Mouse (Mus musculus) hindbrain, embryonic 11.5 days (tissue): ENCODE measurements around the gene Stra6l. TPM values are rescaled to one million over a fixed set of nuclear protein-coding genes. Genes with fewer than 3 reads are reported as not detected.

Experiments used
- ATAC-seq: fragments of 200-750 bp; cut with Nextera tagmentation; 2 replicates; pipeline ENCODE4 v1.8.0; 2017; ENCODE audit warnings: mild to moderate bottlenecking, moderate TSS enrichment, moderate library complexity; ENCODE audit not compliant: low FRiP score
- DNase-seq: peaks from one replicate; pipeline ENCODE4 v3.0.0-alpha.2; 2015; ENCODE audit warnings: low spot score
- H3K27ac ChIP-seq: fragments of 300-500 bp; sonication (generic); 2 replicates; pipeline ENCODE4 v1.5.1; 2014; ENCODE audit warnings: mild to moderate bottlenecking, low read depth, low read length
- H3K27me3 ChIP-seq: fragments of 300-500 bp; sonication (generic); 2 replicates; pipeline ENCODE4 v1.6.1; 2014; ENCODE audit warnings: mild to moderate bottlenecking, low read length, moderate library complexity, mixed read lengths; ENCODE audit not compliant: control insufficient read depth, insufficient read depth
- H3K36me3 ChIP-seq: fragments of 300-500 bp; sonication (generic); 2 replicates; pipeline ENCODE4 v1.6.1; 2014; ENCODE audit warnings: mild to moderate bottlenecking, low read length, moderate library complexity, mixed read lengths; ENCODE audit not compliant: control insufficient read depth, insufficient read depth
- H3K4me1 ChIP-seq: fragments of 300-500 bp; sonication (generic); replicated peaks from 2 replicates; pipeline ENCODE4 v1.6.1; 2014; ENCODE audit warnings: low read length, mixed read lengths; ENCODE audit not compliant: control insufficient read depth, insufficient read depth
- H3K4me2 ChIP-seq: fragments of 300-500 bp; sonication (generic); replicated peaks from 2 replicates; pipeline ENCODE4 v1.6.1; 2014; ENCODE audit warnings: mild to moderate bottlenecking, low read depth, low read length
- H3K4me3 ChIP-seq: fragments of 300-500 bp; sonication (generic); 2 replicates; pipeline ENCODE4 v1.5.1; 2014; ENCODE audit warnings: low read depth, low read length
- H3K9ac ChIP-seq: fragments of 300-500 bp; sonication (generic); 2 replicates; pipeline ENCODE4 v1.6.1; 2014; ENCODE audit warnings: low read depth, low read length
- H3K9me3 ChIP-seq: fragments of 300-500 bp; sonication (generic); 2 replicates; pipeline ENCODE4 v1.6.1; 2016; ENCODE audit warnings: low read length; ENCODE audit not compliant: control insufficient read depth
- WGBS: fragments of 180-500 bp; shearing (Covaris S2); extraction: QIAGEN DNeasy Blood & Tissue Kit; methylation state at CpG from one replicate; pipeline ENCODE4 v1.1.7; 2014; 5-methylcytosine and 5-hydroxymethylcytosine counted together
- polyA plus RNA-seq: library from polyadenylated mRNA; unstranded; fragments of >200 nt; fragmentation: Nextera tagmentation; extraction: Ambion mirVana; gene quantifications from 2 replicates; pipeline ENCODE4 v1.2.1, GENCODE M21; 2014

Gene Stra6l
- polyA plus RNA-seq, 1 experiment from 2014 or later, result 1.0 TPM

DNA sequence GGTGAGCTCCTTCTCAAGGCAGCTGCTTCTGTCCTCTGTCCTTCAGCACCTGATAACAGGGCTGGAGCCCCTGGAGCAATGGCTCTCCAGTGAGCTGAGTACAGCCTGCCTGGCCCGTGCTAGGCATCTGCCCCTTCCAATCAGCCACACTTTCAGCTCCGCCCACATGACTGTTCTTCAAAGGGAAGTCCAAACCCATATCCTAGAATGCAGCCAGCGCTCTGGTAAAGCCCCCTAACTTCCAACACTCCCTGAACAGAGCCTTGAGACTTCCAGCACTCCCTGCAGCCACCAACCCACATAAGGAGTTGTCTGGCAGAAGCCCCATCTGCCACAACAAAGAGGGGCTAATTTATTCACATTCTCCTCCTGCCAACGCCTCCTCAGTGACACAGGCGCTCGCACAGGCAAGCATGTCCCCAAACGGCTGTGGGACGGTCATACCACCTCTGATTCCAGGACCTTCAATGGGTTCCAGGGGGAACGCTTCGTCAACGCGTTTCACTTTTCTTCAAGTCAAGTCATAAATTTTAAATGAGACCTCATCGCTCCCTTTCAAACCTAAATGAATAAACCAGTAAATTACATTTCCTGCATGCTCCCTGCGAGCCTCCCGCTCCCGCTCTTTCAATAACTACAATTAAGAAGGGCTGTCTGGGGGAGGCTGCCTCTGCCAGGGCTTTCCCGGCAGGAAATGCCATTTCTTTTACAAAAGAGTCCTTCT, 29.1 kb upstream of the Stra6l start:
- Histone ChIP-seq H3K4me3 (peak overlapping the region; percentile 8; the same call in 1 of the 2 replicates), H3K27me3 (no peaks in the 10 kb centered on the region; the same call in 1 of the 2 replicates), H3K9me3 (no peaks in the 10 kb centered on the region), H3K9ac (peak overlapping the region; percentile 44), H3K4me2 (peak overlapping the region; percentile 34), H3K4me1 (peaks cover 14% of the 10 kb centered on the region; the same call in 1 of the 2 replicates), H3K27ac (peak overlapping the region; percentile 95), H3K36me3 (no peaks in the 10 kb centered on the region)
- ATAC-seq, result peak; percentile 68
- 2% methylated on average over 17 of the region's 17 CpGs for WGBS
- peak; percentile 78 for DNase-seq

DNA sequence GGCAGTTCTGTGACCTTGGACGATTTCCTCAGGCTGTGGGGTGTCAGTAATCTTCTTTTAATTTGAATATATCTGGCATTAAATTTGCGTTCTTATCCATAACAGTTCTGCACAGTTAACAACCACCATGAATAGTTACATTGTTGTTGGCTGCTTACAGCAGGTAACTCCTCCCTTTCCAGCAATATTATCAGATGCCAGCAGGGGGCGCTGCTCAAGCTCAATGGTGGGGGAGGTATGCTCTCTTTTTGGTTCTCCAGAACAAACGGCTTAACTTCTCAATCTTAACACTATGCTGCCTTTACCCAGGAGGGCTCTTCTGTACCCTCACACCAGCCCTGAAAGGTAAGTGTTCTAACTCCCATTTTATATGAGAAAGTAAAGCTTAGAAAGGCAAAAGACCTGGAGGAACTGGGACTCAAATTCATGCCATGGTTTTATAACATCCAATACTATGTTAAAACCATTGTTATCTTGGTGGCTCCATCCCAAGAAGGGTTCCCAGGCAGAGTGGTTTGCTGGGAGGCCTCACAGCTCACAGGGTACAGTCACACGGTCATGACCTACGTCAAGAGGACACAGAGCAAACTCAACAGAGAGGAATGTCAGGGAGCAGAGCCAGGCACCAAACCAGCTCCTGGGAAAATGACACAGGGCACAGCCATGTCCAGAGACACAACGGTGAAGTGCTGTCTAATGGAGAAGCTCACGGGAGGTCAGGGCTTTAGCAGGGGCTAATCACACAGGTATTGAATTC, 28.2 kb upstream of the Stra6l start:
- ATAC-seq, result no peak
- H3K4me3 ChIP-seq, result peak overlapping the region; percentile 8; the same call in 1 of the 2 replicates
- whole genome bisulfite sequencing, result 44% methylated on average over 8 of the region's 8 CpGs
- H3K36me3 ChIP-seq, result no peaks in the 10 kb centered on the region
- no peaks in the 10 kb centered on the region for H3K9me3 ChIP-seq
- peak overlapping the region; percentile 34 for H3K4me2 ChIP-seq
- no peaks in the 10 kb centered on the region; the same call in 1 of the 2 replicates for H3K27me3 ChIP-seq
- DNase-seq, result peak; percentile 88
- H3K27ac ChIP-seq, result peak overlapping the region; percentile 95
- H3K9ac ChIP-seq, result no peak overlapping the region; the same call in 1 of the 2 replicates
- H3K4me1 ChIP-seq, result peaks cover 14% of the 10 kb centered on the region; the same call in 1 of the 2 replicates

DNA sequence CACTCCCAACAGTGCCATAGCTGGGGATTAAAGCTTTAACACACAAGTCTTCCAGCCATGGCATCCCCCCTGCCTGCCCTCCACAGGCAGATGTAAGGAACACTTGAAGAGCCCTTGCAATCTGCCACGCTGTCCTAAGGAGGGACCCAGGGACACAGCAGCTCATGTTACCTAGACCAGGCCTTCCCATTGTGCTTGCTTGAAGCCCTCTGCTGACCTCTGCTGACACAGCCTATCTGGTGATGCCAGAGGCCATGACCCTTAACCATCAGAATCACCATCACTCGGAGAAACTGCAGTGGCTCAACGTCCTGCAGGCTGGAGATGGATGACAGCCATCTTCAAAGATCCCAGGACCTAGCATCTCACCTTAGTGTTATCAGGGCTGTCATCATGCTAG, 26.5 kb upstream of the Stra6l start:
- H3K27me3 ChIP-seq, result peaks cover 13% of the 10 kb centered on the region
- H3K9ac ChIP-seq, result no peak overlapping the region
- WGBS, result 16% methylated on average over 3 of the region's 3 CpGs
- peaks cover 17% of the 10 kb centered on the region for H3K4me1 ChIP-seq
- H3K9me3 ChIP-seq, result no peaks in the 10 kb centered on the region
- DNase-seq (no peak), ATAC-seq (no peak)
- H3K36me3 ChIP-seq, result no peaks in the 10 kb centered on the region
- H3K4me2 ChIP-seq, result no peak overlapping the region
- H3K4me3 ChIP-seq, result no peak overlapping the region
- peak overlapping the region; percentile 93; the same call in 1 of the 2 replicates for H3K27ac ChIP-seq

DNA sequence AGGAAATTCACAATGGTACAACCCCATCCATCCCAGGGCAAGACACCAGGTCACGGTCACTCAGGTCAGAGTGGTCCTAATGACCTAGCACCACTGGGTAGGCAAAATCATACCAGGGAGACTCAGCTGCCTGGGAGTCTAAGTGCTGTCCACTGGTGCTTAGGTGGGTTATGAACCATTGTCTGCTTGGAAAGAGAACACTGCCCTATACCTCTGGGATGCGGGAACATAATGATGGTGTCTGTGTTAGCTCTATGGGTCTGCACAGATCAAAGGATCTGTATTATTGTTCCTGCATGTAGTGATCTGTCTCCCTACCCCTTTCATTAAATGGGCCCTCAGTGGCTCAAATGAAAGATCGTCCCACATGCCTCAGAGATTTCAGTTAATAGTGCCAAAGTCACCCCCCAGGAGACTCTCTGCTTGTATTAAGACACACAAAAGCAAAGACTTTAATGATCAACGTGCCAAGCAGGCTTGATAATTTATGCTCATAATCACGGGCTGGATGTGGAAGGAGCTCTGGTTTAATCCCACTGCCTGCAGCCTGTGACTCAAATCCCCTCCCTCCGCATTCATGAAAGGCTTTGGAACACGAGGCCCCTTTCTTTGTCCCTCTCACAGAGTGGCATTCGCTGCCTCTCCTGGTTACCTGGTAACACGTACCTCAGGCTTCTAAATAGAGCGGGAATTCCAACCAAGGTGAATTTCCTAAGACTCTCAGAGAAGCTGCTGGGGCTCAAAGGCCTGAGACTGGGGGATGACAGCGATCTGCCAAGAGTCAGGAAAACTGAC, 25.5 kb upstream of the Stra6l start:
- Histone ChIP-seq H3K4me2 (peak overlapping the region; percentile 34), H3K27ac (peak overlapping the region; percentile 93), H3K9ac (peak overlapping the region; percentile 53), H3K4me1 (peaks cover 17% of the 10 kb centered on the region), H3K27me3 (peaks cover 23% of the 10 kb centered on the region), H3K9me3 (no peaks in the 10 kb centered on the region), H3K36me3 (no peaks in the 10 kb centered on the region), H3K4me3 (0 out of 2 replicates have a peak overlapping the region, but pooled peaks have one; percentile 12)
- peak; percentile 66 for DNase-seq
- no peak for ATAC-seq
- WGBS, result 18% methylated on average over 11 of the region's 11 CpGs

DNA sequence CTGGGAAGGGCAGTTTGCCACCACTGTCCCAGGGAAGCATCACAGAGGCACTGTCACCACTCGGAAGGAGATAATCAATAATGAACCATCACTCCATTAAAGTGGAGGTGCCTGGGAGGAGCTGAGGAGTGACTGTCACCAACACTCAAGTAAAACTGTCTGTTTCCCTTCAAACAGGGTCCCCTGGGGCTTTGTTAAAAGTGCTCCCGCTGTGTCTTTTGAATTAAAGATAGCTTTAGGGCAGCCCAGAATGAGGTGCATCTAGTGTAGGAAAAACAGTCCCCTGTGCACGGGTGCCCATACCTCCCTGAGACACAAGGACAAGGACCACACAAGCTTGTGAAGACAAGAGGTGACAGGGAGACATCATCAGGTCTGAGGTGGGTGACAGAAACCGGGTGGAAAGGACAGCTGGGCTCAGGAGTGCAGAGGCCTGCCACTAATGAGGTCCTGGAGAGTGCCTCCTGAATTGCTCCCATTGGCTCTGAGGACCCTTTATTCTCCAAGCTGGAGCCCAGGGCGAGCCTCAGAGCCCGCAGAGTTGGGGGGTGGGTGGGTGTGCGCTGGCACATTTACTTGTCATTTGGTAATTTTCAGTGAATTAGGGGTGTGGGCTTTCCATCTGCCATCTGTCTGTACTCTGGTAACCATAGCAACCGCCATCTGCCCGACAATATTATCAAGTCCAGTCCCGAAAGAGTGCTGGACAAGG, 24.3 kb upstream of the Stra6l start:
- WGBS, result 4% methylated on average over 10 of the region's 10 CpGs
- ATAC-seq, result peak; percentile 64
- Histone ChIP-seq H3K4me3 (peak overlapping the region; percentile 59; the same call in 1 of the 2 replicates), H3K9me3 (no peaks in the 10 kb centered on the region), H3K27me3 (peaks cover 28% of the 10 kb centered on the region), H3K9ac (peak overlapping the region; percentile 53; the same call in 1 of the 2 replicates), H3K36me3 (no peaks in the 10 kb centered on the region), H3K4me2 (peak overlapping the region; percentile 34), H3K4me1 (peaks cover 13% of the 10 kb centered on the region), H3K27ac (peak overlapping the region; percentile 93)
- DNase-seq, result peak; percentile 71

DNA sequence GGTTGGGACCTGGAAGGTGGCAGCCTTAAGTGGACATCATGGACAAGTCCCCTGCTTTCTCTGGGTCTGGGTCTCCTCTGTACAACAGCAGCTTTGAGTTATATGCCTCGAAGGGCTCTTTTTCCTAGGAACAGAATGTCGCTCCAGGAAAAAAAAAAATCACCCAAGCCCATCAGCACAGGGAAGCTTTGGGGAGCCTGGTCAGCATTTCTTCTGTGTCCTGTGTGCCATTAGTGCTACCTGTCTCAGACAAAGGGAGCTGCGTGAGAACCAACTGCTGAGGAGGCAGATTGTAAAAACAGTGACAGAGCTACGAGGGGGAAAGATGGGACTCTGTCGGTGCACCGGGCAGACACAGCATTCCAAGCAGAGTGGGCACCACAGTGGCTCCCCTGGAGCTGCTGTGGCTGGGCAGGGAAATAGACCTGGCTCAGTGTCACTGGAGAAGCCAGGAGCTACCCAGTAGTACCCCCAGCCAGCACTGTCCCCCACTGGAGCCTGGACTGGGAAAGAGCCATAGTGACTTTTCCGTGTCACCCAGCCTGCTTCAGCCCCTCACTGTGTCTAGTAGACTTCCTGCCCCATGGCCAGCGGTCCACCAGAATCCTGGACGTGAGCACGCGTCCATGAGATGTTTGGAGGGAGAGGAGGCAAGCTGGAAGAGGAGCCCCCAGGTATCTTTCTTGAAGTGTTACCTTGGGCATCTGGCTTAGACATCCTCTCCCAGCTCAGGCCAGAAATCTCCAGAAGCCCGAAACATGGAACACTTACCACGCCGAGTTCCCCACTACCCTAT, 23.5 kb upstream of the Stra6l start:
- peaks cover 28% of the 10 kb centered on the region for H3K27me3 ChIP-seq
- H3K36me3 ChIP-seq, result no peaks in the 10 kb centered on the region
- DNase-seq, result peak; percentile 40
- peak overlapping the region; percentile 64 for H3K9ac ChIP-seq
- H3K4me2 ChIP-seq, result peak overlapping the region; percentile 34
- H3K27ac ChIP-seq, result peak overlapping the region; percentile 93
- no peaks in the 10 kb centered on the region for H3K9me3 ChIP-seq
- H3K4me1 ChIP-seq, result peaks cover 14% of the 10 kb centered on the region
- peak overlapping the region; percentile 59 for H3K4me3 ChIP-seq
- 27% methylated on average over 14 of the region's 14 CpGs for WGBS
- ATAC-seq, result no peak

DNA sequence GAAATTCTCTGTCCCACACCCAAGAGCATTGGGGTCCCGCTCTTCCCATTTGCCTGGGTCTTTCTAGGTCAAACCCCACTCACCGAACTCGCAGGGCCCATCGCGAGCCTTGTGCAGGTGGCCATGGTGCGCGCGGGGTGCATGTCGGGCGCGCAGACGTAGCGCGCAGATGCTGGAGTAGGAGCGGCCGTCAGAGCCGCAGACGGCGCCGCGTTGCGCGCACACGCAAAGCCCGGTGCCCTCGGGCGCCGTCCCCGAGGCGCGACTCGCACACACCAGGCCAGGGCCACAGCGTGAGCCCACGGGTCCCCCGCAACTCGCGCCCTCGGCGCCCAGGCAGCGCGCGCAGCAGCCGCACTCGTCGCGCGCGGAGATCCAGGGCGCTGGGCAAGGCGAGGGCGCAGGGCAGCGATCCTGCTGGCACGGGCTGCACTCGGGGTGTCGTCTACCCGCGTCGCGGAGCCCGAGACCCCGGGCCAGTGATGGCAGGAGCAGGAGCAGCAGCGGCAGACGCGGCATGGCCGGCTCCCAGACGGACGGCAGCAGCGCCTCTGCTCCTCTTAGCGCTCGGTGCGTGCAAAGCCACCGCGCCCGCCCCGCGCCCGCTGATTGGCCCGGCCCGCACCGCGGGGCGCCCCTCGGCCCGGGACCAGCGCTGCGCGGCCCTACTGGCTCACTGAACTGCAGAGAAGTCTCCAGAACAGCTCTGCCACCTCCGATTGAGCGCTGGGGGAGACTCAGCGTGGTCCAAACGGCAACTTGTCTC, 22.0 kb upstream of the Stra6l start, which contains the start of gene Igfbpl1:
Igfbpl1 (minus strand) TSS at position 649 of the 766 bp plus-strand sequence.
- H3K9me3 ChIP-seq, result no peaks in the 10 kb centered on the region
- peak within 1 kb of the TSS; percentile 93 for H3K27ac ChIP-seq
- H3K27me3 ChIP-seq, result peaks cover 28% of the 10 kb centered on the region
- H3K36me3 ChIP-seq, result no peaks in the 10 kb centered on the region
- ATAC-seq (peak; percentile 20; the same call in 1 of the 2 replicates), DNase-seq (peak; percentile 77)
- 1% methylated on average over 86 of the region's 91 CpGs for WGBS
- H3K4me3 ChIP-seq, result peak within 1 kb of the TSS; percentile 59
- peak within 1 kb of the TSS; percentile 71 for H3K4me2 ChIP-seq
- peak within 1 kb of the TSS; percentile 79 for H3K9ac ChIP-seq
- H3K4me1 ChIP-seq, result peaks cover 22% of the 10 kb centered on the region
